Mouse (Mus musculus) embryonic facial prominence, embryonic 11.5 days (tissue): ENCODE data around the gene Tbcel. TPM values are rescaled to one million over a fixed set of nuclear protein-coding genes. Genes with fewer than 3 reads are reported as not detected.

ENCODE experiments used
- ATAC-seq: fragments of 200-750 bp; cut with Nextera tagmentation; replicated peaks from 2 replicates; pipeline ENCODE4 v1.8.0; 2017; ENCODE audit warnings: low read depth; ENCODE audit not compliant: insufficient number of reproducible peaks, low FRiP score, low TSS enrichment
- DNase-seq: peaks from one replicate; pipeline ENCODE4 v3.0.0-alpha.2; 2015; ENCODE audit warnings: low spot score
- H3K27ac ChIP-seq: fragments of 300-500 bp; sonication (generic); replicated peaks from 2 replicates; pipeline ENCODE4 v1.5.1; 2014; ENCODE audit warnings: mild to moderate bottlenecking, low read depth, low read length, control low read depth
- H3K27me3 ChIP-seq: fragments of 300-500 bp; sonication (generic); 2 replicates; pipeline ENCODE4 v1.6.1; 2014; ENCODE audit warnings: mild to moderate bottlenecking, low read length, moderate library complexity, mixed read lengths; ENCODE audit not compliant: control insufficient read depth, insufficient read depth
- H3K36me3 ChIP-seq: fragments of 300-500 bp; sonication (generic); replicated peaks from 2 replicates; pipeline ENCODE4 v1.6.1; 2014; ENCODE audit warnings: low read depth, mild to moderate bottlenecking, low read length, moderate library complexity, mixed read lengths; ENCODE audit not compliant: control insufficient read depth, insufficient read depth
- H3K4me1 ChIP-seq: fragments of 300-500 bp; sonication (generic); 2 replicates; pipeline ENCODE4 v1.6.1; 2014; ENCODE audit warnings: low read length, mixed read lengths; ENCODE audit not compliant: control insufficient read depth, insufficient read depth
- H3K4me2 ChIP-seq: fragments of 300-500 bp; sonication (generic); 2 replicates; pipeline ENCODE4 v1.6.1; 2014; ENCODE audit warnings: low read depth, mild to moderate bottlenecking, control low read depth, low read length, moderate library complexity
- H3K4me3 ChIP-seq: fragments of 300-500 bp; sonication (generic); 2 replicates; pipeline ENCODE4 v1.5.1; 2014; ENCODE audit warnings: low read depth, low read length, control low read depth
- H3K9ac ChIP-seq: fragments of 300-500 bp; sonication (generic); replicated peaks from 2 replicates; pipeline ENCODE4 v1.6.1; 2014; ENCODE audit warnings: mild to moderate bottlenecking, control low read depth, low read length
- H3K9me3 ChIP-seq: fragments of 300-500 bp; sonication (generic); replicated peaks from 2 replicates; pipeline ENCODE4 v1.6.1; 2016; ENCODE audit warnings: mild to moderate bottlenecking, low read length, inconsistent platforms, mixed read lengths; ENCODE audit not compliant: control insufficient read depth
- WGBS: fragments of 180-500 bp; shearing (Covaris S2); extraction: QIAGEN DNeasy Blood & Tissue Kit; methylation state at CpG from one replicate; pipeline ENCODE4 v1.1.7; 2014; 5-methylcytosine and 5-hydroxymethylcytosine counted together
- polyA plus RNA-seq: library from polyadenylated mRNA; unstranded; fragments of >200 nt; fragmentation: Nextera tagmentation; extraction: Ambion mirVana; gene quantifications from 2 replicates; pipeline ENCODE4 v1.2.1, GENCODE M21; 2014

Tbcel gene
- polyA plus RNA-seq, 1 experiment from 2014 or later: 4.8 TPM

DNA sequence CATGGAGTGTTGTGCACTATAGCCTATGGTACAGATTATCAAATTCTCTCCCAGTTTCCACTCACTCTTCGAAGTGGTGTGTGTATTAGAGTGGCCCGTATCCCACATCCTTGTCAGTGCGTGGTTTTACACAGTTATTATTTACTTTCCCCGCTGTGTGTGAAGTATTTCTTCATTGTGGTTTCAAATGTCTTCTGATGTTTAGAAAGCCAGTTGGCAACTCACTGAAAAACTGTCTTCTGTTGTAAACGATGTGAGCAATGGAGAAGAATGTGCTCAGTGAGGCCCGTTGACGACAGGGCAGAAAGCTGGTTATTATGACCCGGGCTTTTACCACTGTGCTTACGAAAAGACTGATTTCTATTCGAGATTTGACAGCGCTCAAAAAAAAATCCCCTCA, 3.0 kb downstream of the Tbcel start:
- DNase-seq (no peak), ATAC-seq (no peak)
- Histone ChIP-seq H3K9ac (no peak overlapping the region), H3K27me3 (no peaks in the 10 kb centered on the region), H3K4me2 (no peak overlapping the region), H3K4me3 (no peak overlapping the region), H3K4me1 (no peaks in the 10 kb centered on the region), H3K36me3 (no peaks in the 10 kb centered on the region), H3K9me3 (no peaks in the 10 kb centered on the region), H3K27ac (no peak overlapping the region)
- 76% methylated on average over 11 of the region's 11 CpGs for WGBS

DNA sequence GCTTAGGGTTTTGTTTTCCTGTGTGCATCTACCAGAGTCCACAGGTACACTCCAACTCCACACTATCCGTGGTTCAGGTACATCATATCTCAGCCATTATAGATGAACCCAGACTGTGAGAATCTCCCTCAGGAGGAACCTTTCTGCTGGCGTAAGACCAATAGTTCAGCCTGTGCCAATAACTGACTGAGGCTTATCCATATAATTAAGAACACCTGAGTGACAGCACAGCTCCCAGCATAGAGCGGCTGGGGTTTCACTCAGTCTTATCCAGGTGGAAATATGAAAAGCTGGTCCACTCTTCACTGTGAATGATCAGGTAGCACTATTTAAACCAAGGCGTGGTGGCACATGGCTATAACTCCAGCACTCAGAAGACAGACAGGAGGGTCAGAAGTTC, 3.9 kb downstream of the Tbcel start:
- ATAC-seq: no peak

DNA sequence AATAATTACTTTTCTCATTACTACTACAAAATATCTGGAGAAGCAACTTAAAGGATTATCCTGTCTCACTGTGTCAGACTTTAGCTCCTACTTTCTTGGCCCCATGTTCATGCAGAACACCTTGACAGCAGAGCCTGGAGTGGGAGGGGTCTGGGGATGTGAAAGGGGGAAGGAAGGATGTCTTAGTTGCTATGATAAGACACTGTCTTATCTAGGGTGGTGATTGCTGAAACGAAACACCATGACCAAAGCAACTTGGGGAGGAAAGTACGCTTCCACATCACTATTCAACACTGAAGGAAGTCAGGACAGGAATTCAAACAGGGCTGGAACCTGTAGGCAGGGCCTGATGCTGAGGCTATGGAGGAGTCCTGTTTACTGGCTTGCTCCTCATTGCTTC, 11.3 kb downstream of the Tbcel start:
- H3K4me2 ChIP-seq: no peak overlapping the region
- H3K36me3 ChIP-seq: no peaks in the 10 kb centered on the region
- WGBS: 78% methylated on average over 2 of the region's 2 CpGs
- no peaks in the 10 kb centered on the region for H3K4me1 ChIP-seq
- H3K9ac ChIP-seq: no peak overlapping the region
- no peak for ATAC-seq
- no peaks in the 10 kb centered on the region for H3K27me3 ChIP-seq
- H3K27ac ChIP-seq: no peak overlapping the region
- no peak overlapping the region for H3K4me3 ChIP-seq
- DNase-seq: no peak
- no peaks in the 10 kb centered on the region for H3K9me3 ChIP-seq

More for the DNA sequence above, 3.9 kb downstream of the Tbcel start:
- Histone ChIP-seq H3K27ac (no peak overlapping the region), H3K27me3 (no peaks in the 10 kb centered on the region), H3K4me1 (no peaks in the 10 kb centered on the region), H3K9me3 (no peaks in the 10 kb centered on the region), H3K36me3 (no peaks in the 10 kb centered on the region), H3K9ac (no peak overlapping the region), H3K4me3 (no peak overlapping the region), H3K4me2 (no peak overlapping the region)
- DNase-seq: no peak
- WGBS: 64% methylated on average over 4 of the region's 4 CpGs

DNA sequence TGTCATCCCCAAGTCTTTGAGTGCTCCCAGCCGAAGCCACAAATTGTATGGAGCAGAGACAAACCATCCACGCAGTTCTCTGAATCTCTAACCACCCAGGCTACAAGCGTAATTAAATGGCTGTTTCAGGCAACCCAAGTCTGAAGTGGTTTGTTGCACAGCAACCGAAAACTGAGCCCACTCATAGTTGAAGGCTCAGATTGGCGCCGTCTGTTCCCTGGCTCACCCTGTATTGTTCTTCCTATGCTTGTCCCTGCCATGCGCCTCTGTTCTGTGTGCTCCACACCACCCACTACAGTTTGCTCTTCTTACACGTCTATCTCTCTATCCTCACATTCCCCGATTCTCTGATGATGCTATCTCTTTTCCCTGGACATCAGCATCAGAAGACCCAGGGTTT, 15.8 kb downstream of the Tbcel start:
- 76% methylated on average over 9 of the region's 9 CpGs for whole genome bisulfite sequencing
- Histone ChIP-seq H3K4me1 (no peaks in the 10 kb centered on the region), H3K27ac (no peak overlapping the region), H3K4me3 (no peak overlapping the region), H3K27me3 (no peaks in the 10 kb centered on the region), H3K36me3 (no peaks in the 10 kb centered on the region), H3K4me2 (no peak overlapping the region), H3K9ac (no peak overlapping the region), H3K9me3 (no peaks in the 10 kb centered on the region)
- ATAC-seq: no peak
- DNase-seq: peak; percentile 28

DNA sequence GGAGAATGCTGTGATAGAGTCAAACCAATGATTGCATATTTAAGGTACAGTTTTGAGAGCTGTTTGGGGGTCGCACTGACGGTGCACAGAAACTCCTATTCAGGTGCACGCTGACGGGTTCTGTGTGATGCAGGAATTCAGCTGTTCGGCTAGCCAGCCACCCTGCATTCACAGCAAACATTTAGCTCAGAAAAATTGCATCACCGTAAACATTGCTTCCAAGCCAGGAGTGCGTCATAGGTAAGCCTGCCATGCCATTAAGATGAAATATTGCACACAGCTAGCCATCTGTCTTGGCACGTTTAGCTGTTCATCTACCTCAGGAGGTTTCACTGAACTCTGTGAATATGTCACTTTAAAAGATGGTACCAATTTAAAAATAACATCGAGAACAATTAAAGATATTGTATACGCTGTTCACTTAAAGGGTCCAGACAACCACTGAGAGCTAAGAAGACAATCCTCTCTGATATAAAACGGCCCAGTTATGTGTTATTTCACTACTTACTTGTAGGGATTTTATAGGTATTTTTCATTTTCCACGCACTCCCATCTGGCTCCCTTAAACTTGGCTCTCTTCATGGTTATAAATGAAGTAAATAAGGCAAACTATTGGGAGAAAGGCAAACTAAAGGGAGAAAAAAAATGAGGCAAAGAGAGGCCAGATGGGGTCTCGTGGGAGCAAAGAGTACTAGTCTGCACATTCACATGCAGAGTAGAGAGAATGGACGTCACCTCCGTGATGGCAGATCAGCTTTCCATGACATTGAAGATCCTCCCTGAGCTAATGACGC, 16.8 kb downstream of the Tbcel start:
- Histone ChIP-seq H3K27ac (no peak overlapping the region), H3K4me1 (no peaks in the 10 kb centered on the region), H3K9me3 (no peaks in the 10 kb centered on the region), H3K4me2 (no peak overlapping the region), H3K27me3 (no peaks in the 10 kb centered on the region), H3K9ac (no peak overlapping the region), H3K36me3 (no peaks in the 10 kb centered on the region), H3K4me3 (no peak overlapping the region)
- no peak for ATAC-seq
- no peak for DNase-seq
- WGBS: 84% methylated on average over 16 of the region's 16 CpGs

DNA sequence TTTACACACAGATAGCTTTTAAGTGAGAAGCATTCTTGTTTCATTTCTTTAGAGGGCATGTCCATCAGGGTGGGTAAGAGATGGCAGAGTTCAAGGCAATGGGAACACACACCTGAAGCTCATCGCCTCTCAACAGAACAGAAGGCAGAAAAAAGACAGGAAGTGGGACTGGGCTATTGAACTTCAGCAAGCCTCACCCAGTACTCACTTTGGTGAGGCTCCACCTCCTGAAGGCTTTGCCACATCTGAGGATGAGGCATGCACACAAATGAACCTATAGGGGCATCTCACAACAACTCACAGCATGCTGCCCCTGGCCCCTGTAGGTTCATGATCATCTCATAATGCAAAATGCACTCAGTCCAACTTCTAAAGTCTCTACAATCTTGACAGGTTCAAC, 19.5 kb downstream of the Tbcel start:
- DNase-seq: no peak
- H3K9me3 ChIP-seq: no peaks in the 10 kb centered on the region
- H3K9ac ChIP-seq: no peak overlapping the region
- WGBS: 83% methylated on average over 1 of the region's 1 CpGs
- no peaks in the 10 kb centered on the region for H3K36me3 ChIP-seq
- no peaks in the 10 kb centered on the region for H3K4me1 ChIP-seq
- no peak overlapping the region for H3K27ac ChIP-seq
- no peaks in the 10 kb centered on the region for H3K27me3 ChIP-seq
- H3K4me2 ChIP-seq: no peak overlapping the region
- no peak overlapping the region for H3K4me3 ChIP-seq
- ATAC-seq: no peak

DNA sequence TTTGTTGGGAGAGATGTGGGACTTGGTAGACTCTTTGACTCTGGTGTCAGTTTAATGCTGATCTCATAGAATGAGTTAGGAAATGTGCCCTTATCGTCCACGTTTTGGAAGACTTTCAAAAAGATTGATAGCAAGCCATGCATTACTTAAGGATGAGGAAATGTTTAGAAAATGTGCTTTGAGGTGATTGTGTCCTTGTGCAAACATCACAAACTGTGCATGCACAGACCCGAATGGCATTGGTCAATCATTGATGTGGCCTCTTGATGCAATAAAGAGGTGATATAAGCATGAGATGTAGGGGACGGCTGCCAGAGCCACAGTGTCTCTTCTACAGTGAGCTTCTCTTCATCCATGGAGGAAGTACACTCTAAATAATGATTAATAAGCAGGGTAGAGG, 20.7 kb downstream of the Tbcel start:
- Histone ChIP-seq H3K4me1 (no peaks in the 10 kb centered on the region), H3K9me3 (no peaks in the 10 kb centered on the region), H3K36me3 (no peaks in the 10 kb centered on the region), H3K4me2 (no peak overlapping the region), H3K4me3 (no peak overlapping the region), H3K27me3 (no peaks in the 10 kb centered on the region), H3K27ac (no peak overlapping the region), H3K9ac (no peak overlapping the region)
- ATAC-seq (no peak), DNase-seq (no peak)
- WGBS: 83% methylated on average over 4 of the region's 4 CpGs

DNA sequence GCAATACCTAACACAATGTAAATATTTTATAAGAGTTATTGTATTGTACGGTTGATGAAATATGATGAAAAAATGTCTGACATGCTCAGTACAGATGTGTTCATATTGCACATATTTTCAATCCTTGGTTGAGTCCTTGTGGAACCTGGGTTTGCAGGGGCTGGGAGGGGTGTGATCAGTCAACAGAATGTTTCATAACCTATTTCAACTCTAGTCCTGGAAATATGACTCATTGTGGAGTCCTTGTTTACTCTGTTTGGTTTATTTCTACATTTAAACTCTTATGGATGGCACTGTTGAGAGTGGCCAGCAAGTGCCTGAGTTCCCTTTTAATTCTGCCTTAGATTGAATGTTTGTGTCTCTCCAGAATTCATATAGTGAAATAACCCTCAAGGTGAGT, 22.9 kb downstream of the Tbcel start:
- ATAC-seq (no peak), DNase-seq (no peak)
- Histone ChIP-seq H3K36me3 (no peaks in the 10 kb centered on the region), H3K27me3 (no peaks in the 10 kb centered on the region), H3K9me3 (no peaks in the 10 kb centered on the region), H3K4me2 (no peak overlapping the region), H3K9ac (no peak overlapping the region), H3K4me1 (no peaks in the 10 kb centered on the region), H3K4me3 (no peak overlapping the region), H3K27ac (no peak overlapping the region)
- 94% methylated on average over 1 of the region's 1 CpGs for WGBS
